In genomic region chr2:3473891-3474290, GRCm38 (mm10) we compare ENCODE assay signal across 8 mouse cellular contexts. TPM values are rescaled to one million over a fixed set of nuclear protein-coding genes. Genes with fewer than 3 reads are reported as not detected.
DNase-seq lines count a peak whose midpoint lies in the region; ATAC-seq and TF ChIP-seq lines count a peak whose summit lies in the region.

No protein-coding gene starts in this region.

- no peak for TF ChIP-seq RAD21 in MEL (IDR thresholded peaks at IDR 0.05; ENCODE audit: low read depth, low read length)

- peak overlapping the region; percentile 83 for H3K9ac ChIP-seq in heart, embryonic 14.5 days (ENCODE audit: low read length)
- H3K9ac ChIP-seq in MEL (ENCODE audit: control insufficient read depth, low read depth, low read length, poor library complexity, severe bottlenecking), result peak overlapping the region; percentile 91

- peak overlapping the region; percentile 95 to 97 for H3K4me3 ChIP-seq in heart, embryonic 14.5 days (ENCODE audit: control insufficient read depth in 1 of 2, insufficient read depth in 1 of 2, low read depth in 1 of 2, low read length in 2 of 2)
- H3K4me3 ChIP-seq in MEL (ENCODE audit: control insufficient read depth in 1 of 2, insufficient read depth in 1 of 2, low read depth in 2 of 2, low read length in 2 of 2), result peak overlapping the region; percentile 88
- peak overlapping the region; percentile 88 for H3K4me3 ChIP-seq in midbrain, embryonic 10.5 days

- no peak for TF ChIP-seq POLR2A in MEL (IDR thresholded peaks at IDR 0.05; ENCODE audit: control insufficient read depth in 1 of 2, insufficient read depth in 1 of 2, low read depth in 1 of 2, low read length in 2 of 2, poor library complexity in 1 of 2)

- H3K4me1 ChIP-seq in heart, embryonic 14.5 days (ENCODE audit: control insufficient read depth in 2 of 2, insufficient read depth in 2 of 2, low read length in 2 of 2), result 0 out of 4 replicates have a peak, but pooled peaks cover 0 to 10% of the 10 kb centered on the region in 2 experiments
- H3K4me1 ChIP-seq in MEL (ENCODE audit: control insufficient read depth in 1 of 2, insufficient read depth in 2 of 2, low read length in 2 of 2), result peaks cover 4% of the 10 kb centered on the region in 2 experiments; a peak in 3 of 4 replicates
- H3K4me1 ChIP-seq in midbrain, embryonic 10.5 days, result peaks cover 19% of the 10 kb centered on the region

- H3K79me2 ChIP-seq in MEL (ENCODE audit: control insufficient read depth, insufficient read depth, low read length, poor library complexity), result peaks cover 24% of the 10 kb centered on the region

- TF ChIP-seq CTCF in MEL (IDR thresholded peaks at IDR 0.05 in 2 of 3, conservative IDR thresholded peaks at IDR 0.05 in 1 of 3; ENCODE audit: control insufficient read depth in 1 of 3, insufficient read depth in 1 of 3, low read depth in 2 of 3, low read length in 3 of 3, poor library complexity in 1 of 3, severe bottlenecking in 1 of 3), result no peak

- H3K27ac ChIP-seq in heart, embryonic 14.5 days (replicated peaks in 1 of 2; ENCODE audit: control insufficient read depth in 1 of 2, insufficient read depth in 1 of 2, low read depth in 2 of 2, low read length in 2 of 2), result peak overlapping the region; percentile 75 to 86
- peak overlapping the region; percentile 79 for H3K27ac ChIP-seq in MEL (ENCODE audit: control insufficient read depth, low read depth, low read length)
- H3K27ac ChIP-seq in midbrain, embryonic 10.5 days (replicated peaks), result peak overlapping the region; percentile 97

- no peak for DNase-seq in heart, postnatal 14 days
- peak; percentile 74 for DNase-seq in MEL (ENCODE audit: low read depth, low spot score)
- DNase-seq in midbrain, embryonic 10.5 days (ENCODE audit: low spot score), result no peak
- DNase-seq in right cerebral cortex, adult 2 months (ENCODE audit: low spot score in 2 of 2), result no peak
- DNase-seq in ovary, postnatal 14 days (ENCODE audit: low spot score), result no peak
- no peak for DNase-seq in spleen, adult 12 weeks (ENCODE audit: low spot score)

- ATAC-seq in heart, embryonic 14.5 days (ENCODE audit: insufficient number of reproducible peaks, insufficient read depth, low FRiP score, low read depth), result no peak
- peak; percentile 26; the same call in 1 of the 2 replicates for ATAC-seq in granulocyte monocyte progenitor cell, adult 5-6 weeks (replicated peaks; ENCODE audit: poor library complexity, severe bottlenecking)

- no peaks in the 10 kb centered on the region for H3K9me3 ChIP-seq in heart, embryonic 14.5 days (ENCODE audit: control insufficient read depth, low read length)
- H3K9me3 ChIP-seq in MEL (replicated peaks; ENCODE audit: insufficient read depth, low read length), result no peaks in the 10 kb centered on the region
- no peaks in the 10 kb centered on the region for H3K9me3 ChIP-seq in midbrain, embryonic 10.5 days (replicated peaks)

- TF ChIP-seq EP300 in MEL (IDR thresholded peaks at IDR 0.05; ENCODE audit: low read depth in 1 of 2, low read length in 2 of 2), result no peak

- intact Hi-C loops in heart, postnatal 14 days (cut with DNase I), result no loop called here

- H3K27me3 ChIP-seq in heart, embryonic 14.5 days (ENCODE audit: control insufficient read depth, insufficient read depth, low read length), result no peaks in the 10 kb centered on the region
- no peaks in the 10 kb centered on the region for H3K27me3 ChIP-seq in MEL (ENCODE audit: control insufficient read depth in 1 of 2, insufficient read depth in 2 of 2, low read length in 2 of 2)
- H3K27me3 ChIP-seq in midbrain, embryonic 10.5 days (ENCODE audit: low read depth, poor library complexity, severe bottlenecking), result no peaks in the 10 kb centered on the region

- 2% methylated on average over 12 of the region's 12 CpGs for WGBS in heart, embryonic 14.5 days
- WGBS in midbrain, embryonic 10.5 days, result under 1% methylated on average over 12 of the region's 12 CpGs

- H3K36me3 ChIP-seq in heart, embryonic 14.5 days (ENCODE audit: control insufficient read depth, insufficient read depth, low read length), result peaks cover 7% of the 10 kb centered on the region; the same call in 1 of the 2 replicates
- peaks cover 3 to 9% of the 10 kb centered on the region in 2 experiments for H3K36me3 ChIP-seq in MEL (ENCODE audit: control insufficient read depth in 1 of 2, insufficient read depth in 2 of 2, low read length in 2 of 2)
- peaks cover 36% of the 10 kb centered on the region for H3K36me3 ChIP-seq in midbrain, embryonic 10.5 days

- H3K4me2 ChIP-seq in heart, embryonic 14.5 days (ENCODE audit: low read length), result peak overlapping the region; percentile 76

TF ChIP-seq in MEL, 35 proteins besides CTCF, POLR2A, EP300 and RAD21 (continues in another document):
- TF ChIP-seq NRF1 (IDR thresholded peaks at IDR 0.05; ENCODE audit: insufficient read depth, low read depth, low read length, poor library complexity, severe bottlenecking) (no peak), MAZ (IDR thresholded peaks at IDR 0.05; ENCODE audit: low read depth, low read length) (peak; percentile 16; the same call in 1 of the 2 replicates), TAL1 (IDR thresholded peaks at IDR 0.05; ENCODE audit: low read length) (no peak), ZKSCAN1 (IDR thresholded peaks at IDR 0.05; ENCODE audit: low read depth, low read length) (no peak), UBTF (IDR thresholded peaks at IDR 0.05; ENCODE audit: borderline replicate concordance, insufficient read depth, low read depth, low read length) (no peak), ZMIZ1 (IDR thresholded peaks at IDR 0.05; ENCODE audit: low read depth, low read length) (no peak), MAX (IDR thresholded peaks at IDR 0.05; ENCODE audit: low read length) (no peak), HCFC1 (IDR thresholded peaks at IDR 0.05; ENCODE audit: low read depth, low read length) (0 out of 2 replicates have a peak, but pooled peaks have one; percentile 6), BHLHE40 (IDR thresholded peaks at IDR 0.05; ENCODE audit: borderline replicate concordance, low read depth, low read length) (no peak), KAT2A (conservative IDR thresholded peaks at IDR 0.05; ENCODE audit: low read depth, low read length) (no peak), ETS1 (IDR thresholded peaks at IDR 0.05; ENCODE audit: low read depth, low read length) (peak; percentile 33; the same call in 1 of the 2 replicates), MAFK (IDR thresholded peaks at IDR 0.05; ENCODE audit: borderline replicate concordance, low read depth, low read length) (no peak)

RNA-seq across cellular contexts. Expression of gene Suv39h2, which starts 0.9 kb away (rescaled TPM):
- polyA plus RNA-seq in heart, embryonic 14.5 days (2014; fragmentation: Nextera tagmentation; extraction: Ambion mirVana), result 6.9 and 8.3 TPM in 2 replicates
- total RNA-seq in heart, postnatal 14 days (2021), result under 1 TPM; 0.74 to 0.76 TPM
- total RNA-seq in MEL (2012; rRNA removed), result 13.9 and 14.3 TPM in 2 replicates
- polyA plus RNA-seq in MEL (2012; ENCODE audit: insufficient read depth in 1 of 2, insufficient read length in 2 of 2, low read depth in 1 of 2, low replicate concordance in 2 of 2, missing spikeins in 1 of 2), result 10 to 100 TPM in 1 of 2 experiments, not detected in 1; 16.0 TPM
- total RNA-seq in granulocyte monocyte progenitor cell, adult 5-6 weeks (2014; fragmentation: Nextera tagmentation), result 11.7 and 14.5 TPM in 2 replicates
- total RNA-seq in granulocyte monocyte progenitor cell, adult 5-6 weeks (2017), result 16.6 and 24.4 TPM in 2 replicates
- 36.3 and 40.5 TPM in 2 replicates for polyA plus RNA-seq in midbrain, embryonic 10.5 days (2016; fragmentation: Nextera tagmentation; extraction: Ambion mirVana)

RNA-seq across cellular contexts. Expression of gene Gm45902, which starts 38.7 kb away (rescaled TPM):
- 3.4 and 3.9 TPM in 2 replicates for polyA plus RNA-seq in heart, embryonic 14.5 days (2014; fragmentation: Nextera tagmentation; extraction: Ambion mirVana)
- total RNA-seq in heart, postnatal 14 days (2021), result 1 to 10 TPM; 1.4 to 2.0 TPM
- total RNA-seq in MEL (2012; rRNA removed), result 2.9 and 3.6 TPM in 2 replicates
- polyA plus RNA-seq in MEL (2012; ENCODE audit: insufficient read depth in 1 of 2, insufficient read length in 2 of 2, low read depth in 1 of 2, low replicate concordance in 2 of 2, missing spikeins in 1 of 2), result 1 to 10 TPM in 1 of 2 experiments, not detected in 1; 3.8 TPM
- total RNA-seq in granulocyte monocyte progenitor cell, adult 5-6 weeks (2014; fragmentation: Nextera tagmentation), result 5.8 and 6.2 TPM in 2 replicates
- total RNA-seq in granulocyte monocyte progenitor cell, adult 5-6 weeks (2017), result 12.4 and 13.0 TPM in 2 replicates
- 9.9 and 10.9 TPM in 2 replicates for polyA plus RNA-seq in midbrain, embryonic 10.5 days (2016; fragmentation: Nextera tagmentation; extraction: Ambion mirVana)

RNA-seq across cellular contexts. Expression of gene Hspa14, which starts 38.7 kb away (rescaled TPM):
- 70.5 and 77.3 TPM in 2 replicates for polyA plus RNA-seq in heart, embryonic 14.5 days (2014; fragmentation: Nextera tagmentation; extraction: Ambion mirVana)
- 10 to 100 TPM; 25.5 to 27.1 TPM for total RNA-seq in heart, postnatal 14 days (2021)
- total RNA-seq in MEL (2012; rRNA removed), result 158 and 161 TPM in 2 replicates
- polyA plus RNA-seq in MEL (2012; ENCODE audit: insufficient read depth in 1 of 2, insufficient read length in 2 of 2, low read depth in 1 of 2, low replicate concordance in 2 of 2, missing spikeins in 1 of 2), result 100 to 1,000 TPM; 129 to 333 TPM
- total RNA-seq in granulocyte monocyte progenitor cell, adult 5-6 weeks (2014; fragmentation: Nextera tagmentation), result 83.7 and 88.6 TPM in 2 replicates
- total RNA-seq in granulocyte monocyte progenitor cell, adult 5-6 weeks (2017), result 155 and 173 TPM in 2 replicates
- polyA plus RNA-seq in midbrain, embryonic 10.5 days (2016; fragmentation: Nextera tagmentation; extraction: Ambion mirVana), result 134 and 141 TPM in 2 replicates

RNA-seq across cellular contexts. Expression of gene Cdnf, which starts 38.9 kb away (rescaled TPM):
- 0.11 and 0.74 TPM in 2 replicates for polyA plus RNA-seq in heart, embryonic 14.5 days (2014; fragmentation: Nextera tagmentation; extraction: Ambion mirVana)
- total RNA-seq in heart, postnatal 14 days (2021), result 10 to 100 TPM; 13.9 to 14.0 TPM
- 0.39 and 0.59 TPM in 2 replicates for total RNA-seq in MEL (2012; rRNA removed)
- polyA plus RNA-seq in MEL (2012; ENCODE audit: insufficient read depth in 1 of 2, insufficient read length in 2 of 2, low read depth in 1 of 2, low replicate concordance in 2 of 2, missing spikeins in 1 of 2), result under 1 TPM in 1 of 2 experiments, not detected in 1; 0.77 TPM
- not detected in 2 replicates for total RNA-seq in granulocyte monocyte progenitor cell, adult 5-6 weeks (2014; fragmentation: Nextera tagmentation)
- 0.22 and 13.2 TPM in 2 replicates for total RNA-seq in granulocyte monocyte progenitor cell, adult 5-6 weeks (2017)
- polyA plus RNA-seq in midbrain, embryonic 10.5 days (2016; fragmentation: Nextera tagmentation; extraction: Ambion mirVana), result 0.16 and 0.47 TPM in 2 replicates

RNA-seq across cellular contexts. Expression of gene Dclre1c, which starts 50.0 kb away (rescaled TPM):
- polyA plus RNA-seq in heart, embryonic 14.5 days (2014; fragmentation: Nextera tagmentation; extraction: Ambion mirVana), result 4.4 and 5.8 TPM in 2 replicates
- total RNA-seq in heart, postnatal 14 days (2021), result 1 to 10 TPM; 3.6 to 3.8 TPM
- 7.2 and 7.5 TPM in 2 replicates for total RNA-seq in MEL (2012; rRNA removed)
- 100 to 1,000 TPM in 1 of 2 experiments, 10 to 100 TPM in 1; 13.8 to 162 TPM for polyA plus RNA-seq in MEL (2012; ENCODE audit: insufficient read depth in 1 of 2, insufficient read length in 2 of 2, low read depth in 1 of 2, low replicate concordance in 2 of 2, missing spikeins in 1 of 2)
- total RNA-seq in granulocyte monocyte progenitor cell, adult 5-6 weeks (2014; fragmentation: Nextera tagmentation), result 12.0 and 27.4 TPM in 2 replicates
- 14.2 and 24.4 TPM in 2 replicates for total RNA-seq in granulocyte monocyte progenitor cell, adult 5-6 weeks (2017)
- polyA plus RNA-seq in midbrain, embryonic 10.5 days (2016; fragmentation: Nextera tagmentation; extraction: Ambion mirVana), result 7.7 and 7.8 TPM in 2 replicates
